Mouse (Mus musculus): ENCODE measurements around the gene Acox1. TPM values are rescaled to one million over a fixed set of nuclear protein-coding genes. Genes with fewer than 3 reads are reported as not detected.

Acox1 gene
- polyA plus RNA-seq, 1 experiment, result 1.7 TPM

DNA sequence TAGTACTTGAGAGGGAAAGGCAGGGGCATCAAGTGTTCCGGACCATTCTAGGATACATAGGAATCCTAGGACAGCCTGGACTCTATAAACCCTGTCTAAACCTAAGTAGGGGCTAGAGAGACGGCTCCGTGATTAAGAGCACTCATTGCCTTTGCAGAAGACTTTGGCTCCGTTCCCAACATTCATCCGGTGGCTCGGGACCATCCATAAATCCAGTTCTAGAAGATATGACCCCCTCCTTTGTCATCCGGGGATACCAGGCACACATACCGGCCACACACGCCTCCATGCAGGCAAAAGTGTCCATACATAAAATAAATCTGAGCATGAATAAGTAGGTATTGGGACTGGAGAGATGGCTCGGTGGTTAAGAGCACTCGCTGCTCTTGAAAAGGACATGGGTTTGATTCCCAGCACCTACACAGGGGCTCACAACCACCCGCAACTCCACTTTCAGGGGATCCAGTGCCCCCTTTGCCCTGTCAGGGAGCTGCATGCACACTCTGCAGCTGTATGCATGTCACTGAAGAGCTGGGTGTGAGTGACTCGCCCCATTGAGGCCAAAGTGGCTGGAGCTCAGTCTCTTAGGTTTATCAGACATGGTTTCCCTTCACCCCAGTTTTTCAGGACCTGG, 15.1 kb upstream of the Acox1 start:
- Histone ChIP-seq H3K9me3 (no peaks in the 10 kb centered on the region), H3K27me3 (replicated peaks) (no peaks in the 10 kb centered on the region), H3K4me1 (peaks cover 49% of the 10 kb centered on the region), H3K36me3 (replicated peaks; ENCODE audit: low read length) (peaks cover 43% of the 10 kb centered on the region), H3K4me3 (replicated peaks) (no peak overlapping the region)
- TF ChIP-seq GATA1 (IDR thresholded peaks at IDR 0.05; ENCODE audit: borderline replicate concordance, low read length) (no peak), FLI1 (IDR thresholded peaks at IDR 0.05; ENCODE audit: low read length) (no peak)

DNA sequence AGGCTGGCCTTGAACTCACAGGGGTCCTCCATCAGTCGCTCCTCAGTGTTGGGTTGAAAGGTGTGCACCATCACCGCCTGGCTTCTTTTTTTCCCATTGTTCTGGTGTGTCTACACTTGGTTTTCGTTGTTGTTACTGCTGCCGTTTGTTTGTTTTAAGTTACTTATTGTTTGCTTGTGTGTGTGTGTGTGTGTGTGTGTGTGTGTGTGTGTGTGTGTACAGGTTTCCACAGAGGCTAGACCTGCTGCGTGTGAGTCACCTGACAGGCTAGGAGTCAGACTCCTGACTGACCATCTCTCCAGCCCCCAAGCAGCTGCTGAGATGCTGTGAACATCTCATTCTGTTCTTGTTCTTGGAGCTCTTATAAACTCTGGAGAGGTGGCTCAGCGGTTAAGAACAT, 14.0 kb upstream of the Acox1 start:
- TF ChIP-seq FLI1 (IDR thresholded peaks at IDR 0.05; ENCODE audit: low read length) (no peak), GATA1 (IDR thresholded peaks at IDR 0.05; ENCODE audit: borderline replicate concordance, low read length) (no peak)
- no peaks in the 10 kb centered on the region for H3K9me3 ChIP-seq
- H3K4me1 ChIP-seq, result peaks cover 38% of the 10 kb centered on the region
- H3K4me3 ChIP-seq (replicated peaks), result no peak overlapping the region
- peaks cover 49% of the 10 kb centered on the region for H3K36me3 ChIP-seq (replicated peaks; ENCODE audit: low read length)
- H3K27me3 ChIP-seq (replicated peaks), result no peaks in the 10 kb centered on the region

DNA sequence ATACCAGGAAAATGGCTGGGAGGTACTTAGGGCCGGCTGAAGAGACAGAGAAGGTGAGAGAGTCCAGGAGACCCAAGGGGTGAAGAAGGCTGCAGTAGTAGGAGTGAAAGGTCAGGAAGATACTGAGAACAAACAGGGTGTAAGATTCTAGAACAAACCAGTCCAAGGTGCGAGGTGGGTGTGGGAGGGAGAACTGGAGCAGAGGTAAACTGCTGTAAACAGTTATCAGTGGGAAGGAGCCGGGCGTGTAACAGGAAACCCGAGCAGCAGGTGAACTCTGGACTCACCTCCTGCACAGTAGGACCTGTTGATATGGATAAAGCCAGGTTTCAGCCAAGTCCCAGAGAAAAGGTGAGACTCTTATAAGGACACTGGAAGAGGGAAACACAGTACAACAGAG, 11.9 kb upstream of the Acox1 start:
- Histone ChIP-seq H3K9me3 (peaks cover 5% of the 10 kb centered on the region; the same call in 1 of the 2 replicates), H3K36me3 (replicated peaks; ENCODE audit: low read length) (peaks cover 67% of the 10 kb centered on the region), H3K27me3 (replicated peaks) (no peaks in the 10 kb centered on the region), H3K4me3 (replicated peaks) (no peak overlapping the region), H3K4me1 (peaks cover 16% of the 10 kb centered on the region)
- TF ChIP-seq FLI1 (IDR thresholded peaks at IDR 0.05; ENCODE audit: low read length), result no peak
- TF ChIP-seq GATA1 (IDR thresholded peaks at IDR 0.05; ENCODE audit: borderline replicate concordance, low read length), result no peak

DNA sequence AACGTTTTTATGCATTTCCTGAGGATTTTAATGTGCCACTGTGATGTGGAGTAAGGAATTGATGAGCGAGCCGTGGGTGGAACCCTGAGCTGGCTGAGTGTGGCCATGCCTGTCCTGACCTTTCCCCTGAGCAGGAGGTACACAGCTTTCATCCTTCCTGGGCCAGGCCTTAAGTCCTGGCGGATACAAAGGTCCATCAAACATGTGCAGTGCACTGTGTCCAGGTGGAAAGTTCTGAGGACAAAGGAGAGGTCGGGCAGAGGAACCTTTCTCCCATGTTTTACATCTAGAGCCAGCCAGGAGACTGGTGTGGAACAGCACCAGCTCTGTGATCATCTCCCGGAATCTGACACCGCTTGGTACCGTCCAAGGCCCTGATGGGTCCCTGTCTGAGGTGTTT, 10.4 kb upstream of the Acox1 start:
- Histone ChIP-seq H3K9me3 (peaks cover 5% of the 10 kb centered on the region; the same call in 1 of the 2 replicates), H3K4me1 (peaks cover 10% of the 10 kb centered on the region), H3K36me3 (replicated peaks; ENCODE audit: low read length) (peaks cover 69% of the 10 kb centered on the region), H3K4me3 (replicated peaks) (no peak overlapping the region), H3K27me3 (replicated peaks) (no peaks in the 10 kb centered on the region)
- TF ChIP-seq FLI1 (IDR thresholded peaks at IDR 0.05; ENCODE audit: low read length), result no peak
- TF ChIP-seq GATA1 (IDR thresholded peaks at IDR 0.05; ENCODE audit: borderline replicate concordance, low read length), result no peak

DNA sequence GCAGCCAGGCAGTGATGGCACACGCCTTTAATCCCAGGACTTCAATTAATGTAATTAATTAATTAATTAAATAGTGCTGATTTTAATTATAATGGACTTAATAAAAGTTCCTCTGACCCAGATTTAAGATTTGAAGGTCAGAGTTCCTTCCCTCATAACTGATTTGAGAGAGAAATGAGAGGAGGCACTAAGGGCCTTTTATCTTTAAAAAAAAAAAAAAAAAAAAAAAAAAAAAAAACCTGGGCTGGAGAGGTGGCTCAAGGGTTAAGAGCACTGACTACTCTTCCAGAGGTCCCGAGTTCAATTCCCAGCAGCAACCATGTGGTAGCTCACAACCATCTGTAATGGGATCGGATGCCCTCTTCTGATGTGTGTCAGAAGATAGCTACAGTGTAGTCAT, 9.8 kb upstream of the Acox1 start:
- no peak for TF ChIP-seq FLI1 (IDR thresholded peaks at IDR 0.05; ENCODE audit: low read length)
- no peak for TF ChIP-seq GATA1 (IDR thresholded peaks at IDR 0.05; ENCODE audit: borderline replicate concordance, low read length)
- Histone ChIP-seq H3K4me1 (peaks cover 7% of the 10 kb centered on the region), H3K4me3 (replicated peaks) (no peak overlapping the region), H3K9me3 (peaks cover 5% of the 10 kb centered on the region; the same call in 1 of the 2 replicates), H3K36me3 (replicated peaks; ENCODE audit: low read length) (peaks cover 70% of the 10 kb centered on the region), H3K27me3 (replicated peaks) (no peaks in the 10 kb centered on the region)

DNA sequence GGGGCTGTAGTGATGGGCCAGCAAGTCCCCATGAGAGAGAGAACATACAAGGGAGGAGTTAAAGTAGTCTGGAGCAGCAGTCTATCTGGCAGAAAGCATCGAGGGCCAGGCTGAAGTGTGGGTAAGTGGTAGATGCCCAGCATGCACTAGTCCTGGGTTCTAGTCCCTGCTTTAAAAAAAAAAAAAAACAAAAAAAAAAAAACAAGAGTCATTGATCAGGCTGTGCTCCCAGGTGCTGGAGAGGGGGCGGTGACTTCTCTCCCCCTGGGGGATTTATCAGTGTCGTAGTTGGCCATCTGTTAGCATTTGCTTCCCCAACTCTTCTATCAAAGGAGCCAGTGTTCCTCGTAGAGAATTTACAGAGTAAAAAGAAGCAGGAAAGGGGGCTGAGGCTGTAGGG, 7.8 kb upstream of the Acox1 start:
- Histone ChIP-seq H3K9me3 (peaks cover 5% of the 10 kb centered on the region; the same call in 1 of the 2 replicates), H3K4me3 (replicated peaks) (no peak overlapping the region), H3K4me1 (peaks cover 10% of the 10 kb centered on the region), H3K36me3 (replicated peaks; ENCODE audit: low read length) (peaks cover 77% of the 10 kb centered on the region), H3K27me3 (replicated peaks) (no peaks in the 10 kb centered on the region)
- TF ChIP-seq GATA1 (IDR thresholded peaks at IDR 0.05; ENCODE audit: borderline replicate concordance, low read length) (no peak), FLI1 (IDR thresholded peaks at IDR 0.05; ENCODE audit: low read length) (no peak)

DNA sequence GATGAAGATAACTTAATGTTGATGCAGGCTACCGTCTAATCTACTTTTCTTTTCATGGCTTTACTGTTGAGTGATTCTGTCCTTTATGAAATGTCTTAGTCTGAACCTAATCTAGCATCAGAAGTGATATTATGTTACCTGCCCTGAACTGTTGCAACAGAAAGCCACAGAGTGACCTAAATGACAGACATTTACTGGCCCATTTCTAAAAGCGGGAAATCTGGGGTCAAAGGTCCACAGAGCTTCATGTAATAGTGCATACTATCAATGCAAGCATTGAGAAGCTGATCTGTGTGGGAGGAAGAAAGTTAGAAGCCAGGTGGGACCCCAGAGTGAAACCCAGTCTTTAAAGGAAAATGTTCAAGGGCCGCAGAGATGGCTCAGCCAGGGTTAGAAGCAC, 4.3 kb upstream of the Acox1 start:
- Histone ChIP-seq H3K4me1 (peaks cover 20% of the 10 kb centered on the region), H3K27me3 (replicated peaks) (no peaks in the 10 kb centered on the region), H3K36me3 (replicated peaks; ENCODE audit: low read length) (peaks cover 60% of the 10 kb centered on the region), H3K9me3 (peaks cover 5% of the 10 kb centered on the region; the same call in 1 of the 2 replicates), H3K4me3 (replicated peaks) (no peak overlapping the region)
- TF ChIP-seq FLI1 (IDR thresholded peaks at IDR 0.05; ENCODE audit: low read length) (no peak), GATA1 (IDR thresholded peaks at IDR 0.05; ENCODE audit: borderline replicate concordance, low read length) (no peak)

DNA sequence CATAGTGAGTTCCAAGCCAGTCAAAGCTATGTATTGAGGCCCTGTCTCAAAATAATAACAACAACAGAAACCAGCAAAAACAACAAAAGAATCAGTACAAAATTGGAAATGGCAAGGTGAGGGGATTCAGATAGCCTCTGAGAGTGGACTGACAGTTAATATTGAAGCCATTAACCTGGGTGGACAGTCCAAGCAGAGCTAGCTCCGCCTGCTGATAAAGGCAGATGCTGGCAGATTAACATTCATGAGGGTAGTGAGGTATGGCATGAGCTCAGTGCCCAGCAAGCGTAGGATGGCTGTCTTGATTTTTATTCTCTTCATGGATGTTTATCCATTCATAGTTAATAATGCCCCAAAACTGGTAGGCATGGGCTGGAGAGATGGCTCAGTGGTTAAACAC, 2.3 kb upstream of the Acox1 start:
- Histone ChIP-seq H3K36me3 (replicated peaks; ENCODE audit: low read length) (peaks cover 56% of the 10 kb centered on the region), H3K9me3 (no peaks in the 10 kb centered on the region), H3K4me1 (peaks cover 39% of the 10 kb centered on the region), H3K4me3 (replicated peaks) (no peak overlapping the region), H3K27me3 (replicated peaks) (no peaks in the 10 kb centered on the region)
- TF ChIP-seq GATA1 (IDR thresholded peaks at IDR 0.05; ENCODE audit: borderline replicate concordance, low read length) (no peak), FLI1 (IDR thresholded peaks at IDR 0.05; ENCODE audit: low read length) (no peak)

DNA sequence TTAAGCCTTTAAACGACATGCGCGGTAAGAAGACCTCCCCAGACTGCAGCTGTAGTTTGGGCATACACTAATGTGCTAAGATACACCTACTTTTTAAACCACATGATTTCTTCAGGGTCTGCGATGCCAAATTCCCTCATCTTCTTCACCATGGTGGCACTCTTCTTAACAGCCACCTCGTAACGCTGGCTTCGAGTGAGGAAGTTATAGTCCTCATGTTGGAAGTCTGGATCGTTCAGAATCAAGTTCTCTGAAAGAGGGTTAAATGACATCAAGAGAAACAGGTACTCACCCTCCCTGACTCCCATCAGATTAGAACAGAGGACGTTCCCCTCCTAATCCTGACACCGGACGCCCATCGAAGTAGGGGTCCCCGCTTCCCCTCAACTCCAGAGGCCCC, 713 bp downstream of the Acox1 start:
- Histone ChIP-seq H3K27me3 (replicated peaks) (no peaks in the 10 kb centered on the region), H3K9me3 (no peaks in the 10 kb centered on the region), H3K4me3 (replicated peaks) (peak overlapping the region; percentile 97), H3K4me1 (peaks cover 66% of the 10 kb centered on the region), H3K36me3 (replicated peaks; ENCODE audit: low read length) (peaks cover 34% of the 10 kb centered on the region)
- no peak for TF ChIP-seq GATA1 (IDR thresholded peaks at IDR 0.05; ENCODE audit: borderline replicate concordance, low read length)
- no peak for TF ChIP-seq FLI1 (IDR thresholded peaks at IDR 0.05; ENCODE audit: low read length)

DNA sequence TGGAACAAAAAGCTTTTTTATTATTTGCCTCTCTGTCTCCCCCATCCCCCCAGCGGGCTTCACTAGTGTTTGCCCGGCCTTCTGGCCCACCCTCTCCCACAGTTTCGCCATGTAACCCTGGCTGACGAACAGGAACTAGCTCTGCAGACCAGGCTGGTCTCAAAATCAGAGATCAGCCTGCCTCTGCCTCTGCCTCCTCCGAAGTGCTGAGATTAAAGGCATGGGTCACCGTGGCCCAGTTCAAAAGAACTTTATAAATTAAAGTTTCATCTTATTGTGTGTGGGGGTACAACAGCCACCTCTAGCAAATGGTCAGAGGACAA, 1.3 kb downstream of the Acox1 start:
- Histone ChIP-seq H3K4me3 (replicated peaks) (peak overlapping the region; percentile 97), H3K27me3 (replicated peaks) (no peaks in the 10 kb centered on the region), H3K36me3 (replicated peaks; ENCODE audit: low read length) (peaks cover 29% of the 10 kb centered on the region), H3K4me1 (peaks cover 72% of the 10 kb centered on the region), H3K9me3 (no peaks in the 10 kb centered on the region)
- no peak for TF ChIP-seq GATA1 (IDR thresholded peaks at IDR 0.05; ENCODE audit: borderline replicate concordance, low read length)
- TF ChIP-seq FLI1 (IDR thresholded peaks at IDR 0.05; ENCODE audit: low read length), result no peak

Measured in megakaryocyte, embryonic 14.5 days (primary cell).